Mouse (Mus musculus) erythroblast, adult 5-6 weeks (primary cell): ENCODE results near the gene Prss57. TPM values are rescaled to one million over a fixed set of nuclear protein-coding genes. Genes with fewer than 3 reads are reported as not detected.
"Not testable (repeated sequence)": the region's sequence is repeated elsewhere in the genome, so short reads cannot be mapped to it uniquely, and the experiment has no call there.

Experiments used
- ATAC-seq: replicated peaks from 2 replicates; pipeline ENCODE4 v1.8.0; 2016; ENCODE audit warnings: moderate number of reproducible peaks, mild to moderate bottlenecking, moderate TSS enrichment, inconsistent platforms; ENCODE audit not compliant: poor library complexity, low FRiP score, severe bottlenecking
- total RNA-seq, 2 experiments: library from RNA; stranded (forward) in 1 of 2; stranded (reverse) in 1 of 2; fragments of 150-400 nt in 1 of 2; fragments of 200-764, 138-1000 nt in 1 of 2; gene quantifications; 2 replicates each; pipeline versions ENCODE4 v1.2.3 to v1.2.4; 2015 to 2017; ENCODE audit warnings: low replicate concordance in 2 of 2

The Prss57 gene
- total RNA-seq, 2 experiments from 2014 or later, result 14.3 to 45.0 TPM

DNA sequence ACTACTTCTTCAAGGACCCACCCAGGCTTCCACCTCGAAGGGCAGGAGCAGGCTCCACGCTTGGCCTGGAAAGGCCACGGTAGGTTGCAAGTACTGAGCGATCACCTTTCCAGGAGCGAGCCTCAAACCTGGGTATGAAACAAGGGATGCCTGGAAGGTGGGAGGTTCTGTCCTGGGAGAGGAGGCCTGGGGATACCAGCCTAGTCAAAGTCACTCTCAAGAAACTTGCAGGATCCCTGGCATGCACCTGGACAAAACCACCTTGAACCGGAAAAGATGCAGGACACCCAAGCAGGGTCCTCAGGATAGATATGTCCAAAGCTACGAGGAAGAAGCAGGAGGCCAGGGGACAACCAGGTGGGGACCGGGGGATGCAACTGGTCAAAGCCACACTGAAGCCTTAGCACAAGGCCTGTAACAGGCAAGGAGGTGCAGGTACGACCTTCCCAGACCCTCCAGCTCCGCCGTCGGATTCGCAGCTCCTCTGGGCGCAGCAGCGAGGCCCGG lies 24.7 kb downstream of the Prss57 start:
- ATAC-seq, result no peak

DNA sequence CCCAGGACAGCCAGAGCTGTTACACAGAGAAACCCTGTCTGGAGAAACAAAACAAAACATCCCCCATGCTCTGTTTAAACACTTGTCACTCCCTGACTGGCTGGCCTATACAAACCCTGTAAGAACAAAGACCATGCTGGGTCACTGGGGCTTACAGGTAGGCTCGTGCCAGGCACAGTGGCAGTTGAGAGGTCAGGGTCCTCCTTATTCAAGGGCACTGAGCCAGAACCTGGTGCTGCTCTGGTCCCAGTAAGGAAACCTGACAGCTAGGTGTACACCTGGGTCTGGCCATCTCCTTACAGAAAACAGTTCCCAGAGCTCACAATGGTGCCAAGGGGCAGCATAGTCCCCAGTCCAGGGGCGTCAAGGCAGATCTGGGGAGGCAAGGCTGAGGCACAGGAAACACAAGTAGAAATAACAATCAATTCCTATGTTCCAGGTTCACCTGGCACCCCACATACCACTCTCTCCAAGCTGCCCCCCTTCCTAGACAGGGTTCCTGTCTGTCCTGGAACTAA lies 25.5 kb downstream of the Prss57 start:
- ATAC-seq, result no peak

DNA sequence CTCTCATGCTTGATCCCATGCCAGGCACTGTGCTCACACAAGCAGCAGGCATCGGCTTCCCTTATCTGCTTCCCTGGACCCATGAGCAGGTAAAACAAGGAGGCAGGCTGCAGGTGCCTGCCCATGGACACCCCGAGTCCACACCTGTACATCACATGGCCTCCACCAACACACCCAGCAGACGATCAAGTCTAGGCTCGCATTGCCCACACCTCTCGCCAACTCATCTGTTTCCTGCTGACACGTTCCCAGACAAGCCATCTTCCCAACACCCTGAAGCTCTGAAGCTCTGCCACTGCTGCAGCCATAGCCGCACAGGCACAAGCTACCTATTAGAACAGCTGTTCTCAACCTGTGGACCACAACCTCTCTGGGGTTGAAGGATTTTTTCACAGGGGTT lies 26.5 kb downstream of the Prss57 start:
- no peak for ATAC-seq

DNA sequence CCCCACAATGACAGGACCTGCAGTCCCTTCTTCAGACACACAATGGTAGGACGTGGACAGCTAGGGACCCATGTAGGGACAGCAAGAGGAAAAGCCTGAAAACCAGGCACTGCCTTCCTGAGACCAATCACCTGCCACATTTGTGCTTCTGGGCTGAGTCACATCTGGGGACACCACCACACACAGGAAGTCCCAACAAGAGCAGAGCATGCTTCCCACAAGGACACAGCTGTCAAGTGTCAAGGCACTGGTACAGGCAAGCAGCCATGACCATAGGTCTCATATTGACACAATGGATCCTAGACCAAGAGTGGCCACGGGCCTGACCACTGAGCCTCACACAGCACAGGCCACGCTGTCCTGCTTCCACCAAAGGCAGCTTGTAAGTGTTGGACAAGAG lies 27.9 kb downstream of the Prss57 start:
- no peak for ATAC-seq

DNA sequence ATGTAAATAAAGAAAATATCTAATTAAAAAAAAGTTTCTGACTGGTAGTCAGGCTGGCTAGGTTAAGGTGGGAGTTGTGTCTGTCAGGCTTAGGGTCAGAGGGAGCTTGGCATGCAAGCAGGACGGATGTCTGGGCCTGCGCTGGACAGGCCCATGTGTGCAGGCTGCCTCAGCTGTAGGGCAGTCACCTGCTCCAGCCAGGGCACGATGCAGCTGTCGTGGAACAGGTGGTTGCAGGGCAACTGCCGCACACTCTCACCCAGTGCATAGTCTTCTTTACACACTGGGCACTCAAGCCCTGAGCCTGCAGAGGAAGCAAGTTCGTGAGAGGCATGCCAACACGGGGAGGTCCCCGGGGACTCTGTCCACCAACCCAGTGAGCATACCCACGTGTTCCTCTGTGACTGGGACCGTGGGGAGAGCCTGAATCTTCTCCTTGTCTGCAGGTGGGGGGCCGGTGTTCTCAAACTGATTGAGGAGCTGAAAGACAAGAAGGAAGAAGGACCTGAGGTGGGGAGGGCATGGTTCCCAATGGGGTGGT lies 30.1 kb downstream of the Prss57 start:
- no peak for ATAC-seq

DNA sequence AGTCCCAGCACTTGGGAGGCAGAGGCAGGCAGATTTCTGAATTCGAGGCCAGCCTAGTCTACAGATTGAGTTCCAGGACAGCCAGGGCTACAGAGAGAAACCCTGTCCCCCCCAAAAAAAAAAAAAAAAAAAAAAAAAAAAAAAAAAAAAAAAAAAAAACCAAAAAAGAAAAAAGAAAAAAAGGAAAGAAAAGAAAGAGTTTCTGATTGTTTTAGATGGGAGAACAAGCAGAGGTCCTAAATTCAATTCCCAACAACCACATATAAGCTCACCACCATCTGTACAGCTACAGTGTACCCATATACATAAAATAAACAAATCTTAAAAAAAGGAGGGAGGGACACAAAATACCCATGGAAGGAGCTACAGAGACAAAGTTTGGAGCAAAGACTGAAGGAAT lies 31.1 kb downstream of the Prss57 start:
- ATAC-seq, result not testable (repeated sequence)

DNA sequence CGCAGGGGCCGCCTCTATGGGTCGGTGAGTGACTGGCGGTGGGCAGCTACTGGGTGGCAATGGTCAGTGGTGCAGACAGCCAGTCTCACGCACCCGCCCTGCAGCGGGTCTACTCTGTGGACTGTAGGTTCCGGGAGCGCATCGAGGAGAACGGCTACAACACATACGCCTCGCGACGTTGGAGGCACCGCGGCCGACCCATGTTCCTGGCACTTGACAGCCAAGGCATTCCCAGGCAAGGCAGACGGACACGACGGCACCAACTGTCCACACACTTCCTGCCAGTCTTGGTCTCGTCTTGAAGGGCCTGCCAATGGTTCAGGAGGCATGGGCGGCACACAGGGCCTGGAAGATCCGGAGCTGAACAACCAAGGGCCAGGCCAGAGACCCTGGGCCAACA lies 34.1 kb downstream of the Prss57 start:
- no peak for ATAC-seq

DNA sequence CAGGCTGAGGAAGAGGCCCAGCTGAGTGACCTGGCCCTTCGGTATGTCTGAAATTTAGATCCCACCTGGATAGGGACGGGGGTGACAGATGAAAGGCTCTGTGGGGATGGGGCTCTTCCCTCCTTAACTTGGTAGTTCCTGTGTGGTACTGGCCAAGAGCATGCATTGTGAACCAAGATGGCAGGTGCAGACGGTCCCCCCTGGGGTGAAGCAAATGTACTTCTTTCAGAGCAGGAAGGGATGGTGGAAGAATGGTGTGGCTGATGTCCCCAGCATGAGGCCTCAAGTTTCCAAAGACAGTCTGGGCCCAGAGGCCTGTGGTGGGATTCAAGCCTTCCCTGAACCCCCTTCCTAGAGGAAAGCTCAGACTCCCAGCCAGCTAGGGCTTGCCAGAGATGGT lies 34.9 kb downstream of the Prss57 start:
- ATAC-seq, result no peak

DNA sequence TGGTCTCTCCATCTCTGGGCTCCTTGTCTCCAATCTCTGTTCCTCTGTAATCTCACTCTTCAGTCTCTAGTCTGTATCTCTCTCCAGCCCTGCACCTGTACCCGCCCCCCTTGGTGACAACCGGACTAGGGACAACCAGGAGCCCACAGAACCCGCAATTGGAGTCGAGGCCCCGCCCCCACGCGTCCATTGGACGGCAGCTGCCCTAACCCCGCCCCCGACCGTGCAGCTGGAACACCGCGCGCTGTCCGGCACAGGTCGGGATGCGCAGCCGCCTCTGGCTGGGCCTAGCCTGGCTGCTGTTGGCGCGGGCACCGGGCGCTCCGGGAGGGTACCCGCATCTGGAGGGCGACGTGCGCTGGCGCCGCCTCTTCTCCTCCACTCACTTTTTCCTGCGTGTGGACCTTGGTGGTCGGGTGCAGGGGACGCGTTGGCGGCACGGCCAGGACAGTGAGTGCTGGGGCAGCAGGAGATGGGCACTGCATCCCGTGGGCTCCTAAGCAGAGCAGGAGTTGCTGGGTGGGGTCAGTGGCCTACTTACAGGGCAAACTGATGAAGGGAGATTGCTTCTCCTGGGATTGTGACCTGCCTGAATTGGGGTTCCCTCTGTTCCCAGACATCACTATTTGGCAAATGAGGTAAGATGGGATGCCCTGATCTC lies 35.8 kb downstream of the Prss57 start, which contains the start of gene Fgf22:
TSS of gene Fgf22 (plus strand) at position 221 of the 661 bp plus-strand sequence.
- peak; percentile 76 for ATAC-seq

DNA sequence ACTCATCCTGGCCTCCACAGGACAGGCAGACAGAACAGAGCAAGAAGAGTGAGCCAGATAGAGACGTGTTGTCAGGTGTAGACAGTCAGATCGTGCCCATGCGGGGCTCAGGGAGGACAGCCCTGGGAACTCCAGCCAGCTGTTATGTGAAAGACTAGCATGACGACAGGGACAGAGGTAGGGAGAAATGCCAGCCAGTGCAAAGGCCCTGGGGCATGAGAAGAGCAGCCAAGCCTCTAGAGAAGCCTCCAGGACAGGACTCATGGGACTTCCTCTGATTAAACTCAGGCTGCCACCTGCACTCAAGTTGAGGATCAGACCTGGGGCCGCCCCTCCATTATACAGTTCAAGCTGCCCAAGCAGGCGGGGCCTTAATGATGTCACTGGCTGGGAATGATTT lies 42.3 kb downstream of the Prss57 start:
- ATAC-seq, result no peak

DNA sequence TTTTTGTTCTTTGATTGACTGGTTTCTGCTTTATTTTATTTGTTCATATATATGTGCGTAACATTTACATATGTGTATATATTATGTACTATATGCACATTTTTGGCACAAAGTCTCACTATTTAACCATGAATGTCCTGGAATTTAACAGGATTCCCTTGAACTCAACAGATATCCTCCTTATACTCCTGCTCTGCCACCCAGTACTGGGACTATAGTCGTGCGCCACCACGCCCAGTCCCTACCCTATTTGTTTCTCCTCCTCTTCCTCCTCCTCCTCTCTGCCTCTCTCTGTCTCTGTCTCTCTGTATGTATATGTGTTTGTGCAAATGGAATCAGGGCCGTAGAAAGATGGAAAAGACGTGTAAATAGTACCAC lies 44.0 kb downstream of the Prss57 start:
- peak; percentile 65 for ATAC-seq

DNA sequence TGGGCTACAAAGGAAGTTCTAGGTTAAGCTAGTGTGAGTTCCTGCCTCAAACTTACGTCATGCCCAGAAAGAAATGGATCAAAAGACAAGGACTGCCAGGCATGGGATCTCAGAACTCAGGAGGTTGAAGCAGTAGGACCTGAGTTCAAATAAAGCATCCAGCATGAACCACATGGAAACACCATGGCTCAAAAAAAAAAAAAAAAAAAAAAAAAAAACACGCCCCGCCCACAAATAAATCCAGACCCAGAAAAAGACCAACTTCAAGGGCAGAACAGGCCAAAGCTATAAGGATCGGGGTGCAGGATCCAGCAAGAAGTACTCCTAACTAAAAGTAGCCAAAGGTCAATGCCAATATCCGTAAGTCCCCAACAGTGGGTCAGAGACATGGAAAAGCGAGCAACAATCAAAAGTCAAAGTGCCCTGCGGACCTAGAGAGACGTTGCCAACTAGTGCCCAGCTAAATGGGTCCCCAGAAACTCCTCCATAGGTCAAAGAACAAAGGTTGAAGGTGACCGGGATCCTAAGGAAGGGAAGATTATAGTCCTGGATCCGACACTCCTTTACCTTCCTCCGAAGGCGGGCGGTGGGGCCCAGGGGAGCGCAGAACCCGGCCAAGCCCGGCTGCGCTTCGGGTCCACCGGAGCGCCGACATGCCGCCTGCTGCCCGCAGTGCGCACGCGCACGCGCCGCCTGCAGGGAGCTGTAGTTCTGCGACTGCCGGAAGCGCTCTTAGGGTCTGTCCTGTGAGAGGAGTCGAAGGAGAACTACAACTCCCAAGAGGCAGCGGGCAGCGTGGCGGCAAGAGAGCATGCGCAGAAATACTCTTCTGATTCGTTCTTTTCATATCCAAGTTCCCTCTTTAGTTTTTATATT lies 44.6 kb downstream of the Prss57 start, which contains the start of gene Polrmt:
TSS of gene Polrmt (minus strand) at position 684 of the 876 bp plus-strand sequence.
- peak; percentile 97 for ATAC-seq

DNA sequence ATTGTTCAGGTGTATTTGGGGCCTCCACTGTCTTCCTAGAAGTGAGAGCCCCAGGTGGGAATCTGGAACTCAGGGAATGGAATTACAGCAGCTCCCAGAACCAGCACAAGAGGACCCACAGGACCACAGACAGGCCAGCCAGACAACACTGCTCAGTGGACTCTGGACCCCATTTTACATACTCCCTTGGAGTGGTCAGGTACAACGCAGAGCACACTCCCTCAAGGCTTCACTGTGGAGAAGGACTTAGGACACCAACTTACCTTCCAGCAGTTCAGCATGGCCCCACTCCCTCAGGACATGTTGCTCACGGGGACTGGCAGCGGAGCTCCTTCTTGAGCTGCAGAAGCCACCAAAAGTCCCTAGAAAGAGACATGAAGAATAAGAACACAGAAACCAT lies 45.4 kb downstream of the Prss57 start:
- no peak for ATAC-seq

DNA sequence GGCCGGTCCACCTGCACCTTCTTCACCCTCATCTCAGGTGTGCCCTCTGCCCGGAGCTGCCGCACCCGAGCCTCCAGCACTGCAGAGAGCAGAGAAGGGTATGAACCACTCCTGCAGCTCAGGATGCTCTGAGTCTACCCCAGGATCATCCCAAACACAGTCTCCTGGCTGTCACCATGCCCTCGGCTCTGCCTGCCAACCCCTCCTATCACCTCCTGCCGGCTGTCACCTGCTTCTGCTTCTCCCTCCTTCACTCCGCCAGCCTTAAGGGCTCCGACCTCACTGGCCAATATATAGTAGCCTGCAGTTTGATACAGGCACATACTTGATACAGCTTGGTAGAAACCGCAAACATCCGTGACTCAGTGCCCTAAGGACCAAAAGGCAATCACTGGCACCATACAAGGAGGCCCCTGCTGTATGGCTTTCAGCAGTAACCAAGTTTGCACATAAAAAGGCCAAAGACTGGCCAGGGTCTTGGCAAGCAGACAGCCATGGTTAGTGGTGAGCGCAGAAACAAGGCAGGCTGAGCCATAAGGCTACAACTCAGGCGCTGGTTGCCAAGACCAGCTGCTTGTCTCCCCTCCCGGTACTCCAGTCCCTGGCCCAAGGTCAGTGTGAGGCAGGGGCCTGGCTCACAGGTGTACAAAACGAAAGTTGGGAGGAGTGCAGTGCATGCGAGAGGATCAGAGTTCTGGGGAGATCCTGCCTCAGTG lies 47.0 kb downstream of the Prss57 start:
- ATAC-seq, result no peak

DNA sequence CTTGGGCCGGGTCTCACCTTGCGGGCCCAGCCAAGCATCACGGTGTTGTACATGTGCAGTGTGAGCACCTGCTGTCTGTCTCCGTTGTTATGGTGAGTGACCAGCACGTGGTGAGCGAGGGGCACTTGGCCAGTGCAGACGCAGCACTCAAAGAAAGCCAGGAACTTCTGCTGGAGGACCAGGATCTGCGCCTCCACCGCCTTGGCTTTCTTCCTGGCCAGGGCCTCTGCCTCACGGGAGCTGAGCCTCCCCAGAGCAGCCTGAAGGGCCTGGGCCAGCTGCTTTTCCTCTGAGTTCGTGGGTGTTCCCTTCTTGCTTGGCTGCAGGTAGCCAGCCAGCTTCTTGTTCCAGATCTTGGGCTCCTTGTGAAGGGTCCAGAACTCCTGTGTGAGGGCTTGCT lies 47.6 kb downstream of the Prss57 start:
- no peak for ATAC-seq

DNA sequence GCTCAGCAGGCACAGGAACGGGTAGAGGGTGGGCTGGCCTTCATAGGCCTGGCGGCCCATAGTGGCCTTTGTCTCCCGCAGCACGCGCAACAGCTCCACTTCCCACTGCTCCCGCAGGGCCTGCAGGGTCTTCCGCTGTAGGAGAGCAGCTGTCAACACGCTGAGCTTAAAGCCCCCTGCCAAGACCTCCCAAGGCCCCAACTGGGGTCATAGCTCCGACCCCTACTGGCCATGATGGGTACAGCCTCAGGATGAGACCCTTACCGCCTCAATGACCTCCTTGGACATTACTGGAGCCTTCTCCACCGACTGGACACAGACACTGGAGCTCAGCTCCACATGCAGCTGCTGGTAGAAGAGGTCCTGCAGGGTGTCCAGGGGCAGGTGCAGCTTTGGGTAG lies 49.9 kb downstream of the Prss57 start:
- no peak for ATAC-seq

DNA sequence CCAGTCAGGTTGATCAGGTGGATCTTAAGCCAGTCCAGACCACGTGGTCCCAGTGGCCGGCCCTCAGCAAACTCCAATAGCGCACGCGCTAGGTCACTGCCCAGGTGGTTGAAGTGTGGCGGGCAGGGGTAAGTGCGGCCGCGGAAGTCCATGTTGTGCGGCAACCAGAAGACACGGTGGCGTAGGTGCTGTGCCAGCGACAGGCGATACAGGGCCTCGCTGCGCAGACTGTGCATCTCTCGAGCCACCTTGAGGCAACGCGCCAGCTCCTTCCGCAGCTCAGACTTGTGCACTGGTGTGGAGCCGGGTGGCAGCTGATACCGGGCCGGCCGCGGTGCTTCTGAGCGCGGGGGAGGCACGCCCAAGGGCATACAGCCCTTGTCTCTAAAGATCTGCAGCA lies 51.5 kb downstream of the Prss57 start:
- no peak for ATAC-seq

DNA sequence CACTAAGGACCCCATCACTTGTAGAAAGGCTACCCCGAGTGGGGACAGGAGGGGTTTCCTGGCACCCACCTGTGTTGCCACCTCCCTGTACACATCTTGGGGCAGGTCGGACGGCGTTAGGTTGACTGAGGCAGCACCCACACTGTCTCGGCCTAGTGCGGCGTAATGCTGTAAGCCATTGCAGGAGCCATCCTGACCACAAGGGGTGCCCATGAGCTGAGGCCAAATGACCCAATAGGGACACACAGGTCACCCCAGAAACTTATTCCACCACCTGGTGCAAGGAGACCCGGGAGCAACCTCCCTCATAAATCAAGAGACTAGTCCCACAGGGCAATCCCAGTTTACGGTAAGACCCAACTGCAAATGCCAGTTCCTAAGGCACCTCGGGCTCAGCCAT lies 52.5 kb downstream of the Prss57 start:
- peak; percentile 64 for ATAC-seq

DNA sequence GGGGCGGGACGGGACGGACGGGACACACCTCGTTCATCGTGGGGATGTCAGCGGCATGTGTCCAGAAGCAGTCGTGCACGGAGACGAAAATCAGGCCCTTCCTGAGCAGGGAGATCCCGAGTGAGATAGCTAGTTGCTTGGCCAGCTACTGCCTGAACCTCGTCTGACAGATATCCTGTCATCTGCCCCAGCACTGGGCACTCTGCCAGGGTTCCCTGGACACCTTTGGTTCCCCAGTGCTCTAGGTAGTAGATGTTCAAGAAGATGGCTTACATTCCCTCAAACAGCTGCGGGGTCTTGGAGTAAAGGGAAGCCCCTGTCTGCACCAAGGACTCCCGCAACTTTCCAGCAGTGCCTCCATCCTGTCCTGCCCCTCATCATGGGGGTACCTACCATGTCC lies 54.1 kb downstream of the Prss57 start:
- ATAC-seq, result no peak

DNA sequence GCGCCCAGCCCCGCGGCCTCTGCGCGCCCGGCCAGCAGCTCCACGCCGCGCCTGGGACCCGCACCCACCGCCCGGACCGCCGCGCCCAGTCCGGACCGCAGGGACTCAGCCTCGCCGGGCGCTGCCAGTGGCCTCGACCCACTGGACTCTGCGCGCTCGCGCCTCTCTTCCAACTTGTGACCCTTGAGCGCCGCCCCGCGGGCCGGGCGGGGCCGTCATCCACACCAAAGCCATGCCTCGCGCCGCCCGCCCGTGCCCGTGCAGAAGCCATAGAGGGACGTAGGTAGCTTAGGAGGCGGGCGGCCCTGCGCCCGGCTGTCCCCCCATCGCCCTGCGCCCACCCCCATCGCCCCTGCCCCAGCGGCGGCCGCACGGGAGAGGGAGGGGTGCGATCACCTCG lies 55.4 kb downstream of the Prss57 start:
- ATAC-seq, result no peak
